Mouse (Mus musculus) left cerebral cortex, adult 2 months (tissue): ENCODE measurements around the gene Fhit. TPM values are rescaled to one million over a fixed set of nuclear protein-coding genes. Genes with fewer than 3 reads are reported as not detected.

ENCODE experiments used
- DNase-seq, 2 experiments: peaks; one replicate each; pipeline ENCODE4 v3.0.0; 2021 to 2022; ENCODE audit warnings: low spot score in 2 of 2, mixed read lengths in 1 of 2; ENCODE audit errors: extremely low spot score in 1 of 2
- H3K27ac ChIP-seq: fragments of 200-600 bp; 2 replicates; pipeline ENCODE4 v1.8.1; 2022
- H3K4me3 ChIP-seq: fragments of 200-600 bp; 2 replicates; pipeline ENCODE4 v1.8.1; 2022
- CTCF ChIP-seq: fragments of 200-600 bp; IDR thresholded peaks from 2 replicates; pipeline ENCODE4 v1.8.1; 2022; ENCODE audit warnings: antibody characterized with exemption, mild to moderate bottlenecking, moderate library complexity
- intact Hi-C: fragments of 180-260 bp; cut with DNase I; formaldehyde crosslinking; loops from one replicate; pipeline ENCODE4 v1.15.1; 2025
- total RNA-seq, 2 experiments: library from RNA; stranded (reverse); gene quantifications; 2 replicates each; pipeline ENCODE4 v1.2.3; 2021

Fhit gene
- total RNA-seq, 2 experiments from 2014 or later, result 6.0 to 7.5 TPM

DNA sequence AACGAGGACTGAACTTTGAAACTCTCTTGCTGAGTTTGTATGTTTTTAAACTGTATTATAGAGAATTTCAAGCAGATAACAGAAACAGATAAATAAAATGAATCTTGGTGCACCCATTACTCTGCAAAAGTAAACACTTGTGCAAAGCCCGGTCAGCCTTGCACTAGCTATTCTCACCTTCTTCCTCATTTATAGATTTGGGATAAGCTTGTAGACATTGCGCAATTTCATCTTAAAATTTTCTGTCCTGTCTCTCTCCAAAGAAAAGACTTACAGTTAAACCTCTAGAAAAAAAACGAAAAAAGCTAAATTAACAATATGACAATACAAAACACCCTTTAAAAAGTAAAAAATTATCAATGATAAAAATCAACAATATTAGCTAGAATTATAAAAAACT is 795.0 kb downstream of the Fhit start:
- no peak for TF ChIP-seq CTCF
- no peak overlapping the region for H3K4me3 ChIP-seq
- no peak for DNase-seq
- intact Hi-C loops, result no loop called here
- H3K27ac ChIP-seq, result no peak overlapping the region

DNA sequence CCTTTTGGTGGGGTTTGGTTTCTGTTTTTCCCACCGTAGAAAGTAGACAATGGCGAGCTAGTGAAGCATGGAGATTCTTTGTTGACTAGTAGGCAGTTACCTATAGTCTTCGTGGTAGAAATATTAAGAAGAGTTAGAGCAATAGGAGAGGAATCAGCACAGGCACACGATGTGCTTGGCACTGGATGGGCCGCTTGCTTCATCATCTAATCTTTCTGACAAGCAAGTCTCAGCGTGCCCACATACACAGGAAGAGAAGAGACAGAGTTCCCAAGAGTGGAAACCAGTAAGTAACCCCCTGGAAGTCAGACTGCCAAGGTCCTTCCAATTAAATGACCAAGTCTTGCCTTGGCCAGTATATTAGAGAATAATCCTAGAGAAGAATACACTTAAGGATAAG is 797.6 kb downstream of the Fhit start:
- no peak for DNase-seq
- Histone ChIP-seq H3K27ac (no peak overlapping the region), H3K4me3 (no peak overlapping the region)
- intact Hi-C loops, result no loop called here
- TF ChIP-seq CTCF, result no peak

DNA sequence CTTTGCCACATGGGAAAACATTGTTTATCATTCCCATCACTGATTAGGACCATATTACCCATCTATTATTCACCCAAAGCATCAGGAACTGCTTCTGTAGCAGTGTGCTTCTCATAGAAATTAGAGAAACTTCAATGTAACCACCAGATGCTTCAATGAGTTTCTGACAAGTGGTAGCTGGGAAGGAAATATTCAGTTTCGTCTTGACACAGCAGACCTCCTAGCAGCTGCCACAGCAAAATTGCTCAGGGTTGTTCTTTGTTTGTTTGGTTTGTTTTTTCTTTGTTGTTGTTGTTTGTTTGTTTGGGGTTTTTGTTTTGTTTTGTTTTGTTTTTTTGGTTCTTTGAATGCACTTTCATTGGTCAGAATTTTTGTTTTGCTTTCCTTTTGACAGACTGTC is 798.5 kb downstream of the Fhit start:
- Histone ChIP-seq H3K4me3 (no peak overlapping the region), H3K27ac (no peak overlapping the region)
- DNase-seq, result no peak
- no peak for TF ChIP-seq CTCF
- intact Hi-C loops, result no loop called here

DNA sequence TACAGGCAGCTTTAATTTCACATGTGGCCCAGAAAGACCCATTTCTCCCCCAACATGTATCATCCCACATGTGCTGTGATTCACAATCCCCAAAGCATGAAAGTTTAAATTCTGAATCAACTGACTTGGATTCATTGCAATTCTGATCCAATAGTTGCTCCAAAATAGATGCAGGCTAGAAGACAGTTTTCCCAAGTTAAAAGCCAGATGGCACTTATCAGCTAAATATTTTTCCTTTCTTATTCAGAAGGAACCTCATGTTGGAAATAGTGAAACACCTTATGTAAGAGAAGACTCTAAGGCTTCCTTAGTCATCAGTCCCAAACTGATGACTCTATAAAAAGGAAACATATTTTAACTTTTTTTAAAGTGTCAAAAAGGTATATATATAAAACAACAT is 815.9 kb downstream of the Fhit start:
- TF ChIP-seq CTCF, result no peak
- no peak for DNase-seq
- no peak overlapping the region for H3K4me3 ChIP-seq
- no peak overlapping the region for H3K27ac ChIP-seq
- intact Hi-C loops, result loop anchor here (10.0 kb wide), 1 partner anchor 801 kb away; no protein-coding TSS in a partner anchor

DNA sequence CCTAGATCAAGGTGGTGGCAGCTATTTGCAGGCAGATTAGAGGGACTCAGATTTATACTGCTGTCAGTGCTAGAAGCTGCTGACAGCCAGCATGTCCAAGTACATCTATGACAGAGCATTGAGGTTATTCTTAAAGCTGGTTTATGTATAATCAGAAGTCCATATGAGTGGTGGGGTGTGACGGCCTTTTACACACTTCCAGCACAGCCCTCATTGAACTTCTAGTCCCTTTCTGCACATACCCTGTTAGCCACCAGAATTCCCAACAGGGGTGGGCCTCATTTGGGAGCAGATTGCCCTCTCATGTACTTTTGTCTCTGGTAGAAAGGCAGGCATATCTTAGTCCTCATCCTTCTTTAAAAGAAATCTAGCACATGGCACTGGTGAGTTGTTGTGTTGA is 817.8 kb downstream of the Fhit start:
- intact Hi-C loops, result loop anchor here (10.0 kb wide), 1 partner anchor 799 kb away; no protein-coding TSS in a partner anchor
- DNase-seq, result no peak
- no peak for TF ChIP-seq CTCF
- H3K4me3 ChIP-seq, result no peak overlapping the region
- no peak overlapping the region for H3K27ac ChIP-seq

DNA sequence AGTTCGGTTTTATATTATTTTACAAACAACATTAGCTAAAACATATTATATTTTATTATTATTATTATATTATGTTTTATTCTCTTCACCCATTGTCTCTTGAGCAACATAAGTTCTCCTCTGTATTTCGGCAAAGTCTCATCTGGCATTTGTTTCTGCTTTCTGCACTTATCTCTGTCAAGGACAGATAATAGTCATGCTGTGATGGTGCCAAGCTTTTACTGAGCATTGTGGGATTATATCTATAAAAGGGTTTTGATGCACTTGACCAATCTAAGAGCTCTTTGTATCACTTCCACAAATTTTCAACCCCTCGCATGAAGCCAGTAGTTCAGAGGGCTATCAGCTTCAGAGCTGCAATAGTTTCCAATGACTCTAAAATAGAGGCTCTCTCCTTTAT is 845.1 kb downstream of the Fhit start:
- H3K27ac ChIP-seq, result no peak overlapping the region
- intact Hi-C loops, result no loop called here
- no peak overlapping the region for H3K4me3 ChIP-seq
- no peak for TF ChIP-seq CTCF
- no peak for DNase-seq

DNA sequence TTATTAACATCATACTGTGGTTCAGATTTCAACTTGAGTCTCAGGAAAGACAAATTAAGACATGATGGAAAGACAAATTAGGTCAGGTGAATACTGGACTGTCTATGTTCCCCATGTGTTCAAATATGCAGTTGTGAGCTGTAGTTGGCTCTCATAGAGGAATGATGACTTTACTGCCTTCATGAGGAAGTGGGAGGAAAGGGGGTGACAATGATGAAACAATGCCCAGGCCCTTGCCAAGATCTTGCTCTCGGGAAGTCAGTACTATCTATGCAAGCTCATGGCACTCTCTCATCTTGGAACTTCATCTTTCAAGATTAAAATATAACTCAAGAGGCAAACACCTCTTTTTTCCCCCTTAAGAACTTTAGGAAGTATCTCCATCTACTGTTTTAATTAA is 849.6 kb downstream of the Fhit start:
- no peak for TF ChIP-seq CTCF
- DNase-seq, result no peak
- intact Hi-C loops, result no loop called here
- Histone ChIP-seq H3K4me3 (no peak overlapping the region), H3K27ac (no peak overlapping the region)

DNA sequence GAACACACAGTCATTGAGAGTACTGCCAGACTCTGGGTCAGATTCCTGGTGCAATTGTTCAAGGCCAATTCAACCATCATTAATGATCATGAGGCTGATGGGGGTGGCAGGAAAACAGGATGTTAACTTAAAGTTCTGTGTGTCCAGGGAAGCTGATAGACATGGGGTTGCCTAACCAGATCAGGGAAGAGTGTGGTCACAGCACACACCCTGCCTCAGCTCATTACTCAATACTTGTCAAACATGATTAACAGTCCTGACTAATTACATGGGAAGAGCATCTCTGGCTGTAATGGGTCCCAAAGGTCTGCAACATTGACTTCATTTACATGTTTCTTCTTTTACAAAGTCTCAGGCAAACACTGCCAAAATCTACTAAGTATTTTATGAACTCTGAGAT is 856.5 kb downstream of the Fhit start:
- no peak overlapping the region for H3K4me3 ChIP-seq
- no peak overlapping the region for H3K27ac ChIP-seq
- DNase-seq, result no peak
- TF ChIP-seq CTCF, result no peak
- intact Hi-C loops, result no loop called here

DNA sequence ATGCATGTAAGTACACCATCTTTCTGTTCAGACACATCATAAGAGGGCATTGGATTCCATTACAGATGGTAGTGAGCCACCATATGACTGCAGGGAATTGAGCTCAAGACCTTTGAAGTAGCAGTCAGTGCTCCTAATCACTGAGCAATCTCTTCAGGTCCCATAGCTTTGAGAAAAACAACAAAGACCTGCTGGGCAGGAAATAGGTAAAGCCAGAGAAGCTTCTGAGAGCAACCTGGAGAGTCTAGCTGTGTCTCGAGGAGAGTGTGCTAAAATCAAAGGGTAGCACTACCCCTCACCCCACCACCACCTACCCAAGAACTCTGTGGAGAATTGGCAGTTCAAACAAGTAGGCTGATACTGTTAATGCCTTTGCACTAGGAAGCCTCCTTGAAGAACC is 860.3 kb downstream of the Fhit start:
- intact Hi-C loops, result no loop called here
- TF ChIP-seq CTCF, result no peak
- H3K4me3 ChIP-seq, result no peak overlapping the region

DNA sequence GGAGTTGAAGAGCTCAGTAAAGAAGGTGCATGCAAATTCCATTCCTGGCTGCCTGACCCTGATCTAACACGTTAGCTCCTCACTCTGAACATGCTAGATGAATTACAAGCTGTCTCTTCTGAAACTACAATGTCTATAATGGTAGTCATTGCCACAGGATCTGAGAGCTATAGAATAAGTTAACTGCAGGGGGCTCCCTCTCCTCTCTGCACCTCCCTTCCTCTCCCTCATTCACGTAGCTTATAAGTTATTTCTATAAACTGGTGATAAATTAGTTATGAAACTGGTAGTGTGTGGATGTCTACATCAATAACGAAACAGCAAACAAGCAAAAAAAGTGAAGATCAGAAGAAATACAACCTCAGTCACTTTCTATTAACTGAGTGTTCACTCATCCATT is 860.9 kb downstream of the Fhit start:
- Histone ChIP-seq H3K27ac (no peak overlapping the region), H3K4me3 (no peak overlapping the region)
- no peak for DNase-seq
- TF ChIP-seq CTCF, result no peak; the same call in 1 of the 2 replicates
- intact Hi-C loops, result no loop called here

More for the DNA sequence above, 860.3 kb downstream of the Fhit start:
- no peak overlapping the region for H3K27ac ChIP-seq
- DNase-seq, result no peak

DNA sequence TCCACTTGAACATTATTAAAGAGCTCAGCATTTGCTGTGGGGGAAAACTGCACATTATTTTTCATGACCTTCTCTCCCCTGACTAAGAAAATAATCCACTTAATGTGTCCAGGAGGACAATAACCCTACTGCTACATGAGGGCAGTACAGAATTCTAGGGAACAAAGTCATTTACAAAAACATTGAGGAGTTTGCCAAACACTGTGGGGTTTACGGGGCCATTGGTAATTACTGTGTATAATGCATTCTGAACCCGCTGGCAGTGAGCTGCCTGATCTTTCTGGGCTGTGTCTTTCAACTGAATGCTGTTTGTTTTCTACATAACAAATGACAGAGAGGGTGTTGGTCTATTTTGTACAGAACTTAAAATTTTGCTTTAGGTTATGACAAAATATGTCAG is 862.8 kb downstream of the Fhit start:
- Histone ChIP-seq H3K27ac (no peak overlapping the region), H3K4me3 (no peak overlapping the region)
- no peak for TF ChIP-seq CTCF
- DNase-seq, result no peak
- intact Hi-C loops, result no loop called here

DNA sequence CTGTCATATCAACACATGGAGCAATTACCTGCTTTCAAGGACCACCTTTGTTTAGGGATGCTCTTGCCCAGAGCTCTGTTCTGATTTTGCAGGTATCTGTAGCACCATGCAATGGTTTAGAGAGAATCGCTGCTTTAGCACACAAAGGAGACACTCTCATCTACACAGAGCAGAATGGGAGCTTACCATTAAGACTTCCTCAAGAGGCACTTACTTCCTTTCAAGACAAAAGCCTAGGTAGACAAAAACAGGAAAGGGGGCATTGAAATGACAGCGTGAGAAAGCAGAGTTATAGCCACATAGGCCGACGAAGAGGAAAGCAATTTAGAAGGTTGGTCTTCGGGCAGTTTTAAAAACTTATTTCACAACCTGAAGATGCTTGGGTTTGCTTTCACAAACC is 872.8 kb downstream of the Fhit start:
- no peak for DNase-seq
- no peak for TF ChIP-seq CTCF
- Histone ChIP-seq H3K4me3 (no peak overlapping the region), H3K27ac (no peak overlapping the region)
- intact Hi-C loops, result no loop called here

DNA sequence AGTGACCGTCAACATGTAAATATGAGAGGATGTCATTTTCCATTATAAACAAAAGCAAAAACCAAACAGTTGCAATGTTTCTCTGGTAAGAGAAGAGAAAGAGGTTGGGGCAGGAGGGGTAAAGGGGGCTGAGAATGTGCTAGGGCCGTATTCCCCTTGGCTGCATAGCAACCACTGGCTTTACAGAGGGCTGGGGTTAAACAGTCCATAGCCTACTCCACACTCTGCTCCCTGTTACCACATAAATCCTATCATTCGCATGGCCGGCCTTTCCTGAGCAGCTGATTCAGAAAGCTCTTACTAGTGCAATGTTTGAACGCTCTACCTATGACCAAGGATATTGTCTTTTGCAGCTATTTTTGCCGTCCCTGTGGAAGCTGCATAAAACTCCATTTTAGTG is 875.8 kb downstream of the Fhit start:
- no peak for DNase-seq
- intact Hi-C loops, result no loop called here
- no peak for TF ChIP-seq CTCF
- Histone ChIP-seq H3K27ac (no peak overlapping the region), H3K4me3 (no peak overlapping the region)

DNA sequence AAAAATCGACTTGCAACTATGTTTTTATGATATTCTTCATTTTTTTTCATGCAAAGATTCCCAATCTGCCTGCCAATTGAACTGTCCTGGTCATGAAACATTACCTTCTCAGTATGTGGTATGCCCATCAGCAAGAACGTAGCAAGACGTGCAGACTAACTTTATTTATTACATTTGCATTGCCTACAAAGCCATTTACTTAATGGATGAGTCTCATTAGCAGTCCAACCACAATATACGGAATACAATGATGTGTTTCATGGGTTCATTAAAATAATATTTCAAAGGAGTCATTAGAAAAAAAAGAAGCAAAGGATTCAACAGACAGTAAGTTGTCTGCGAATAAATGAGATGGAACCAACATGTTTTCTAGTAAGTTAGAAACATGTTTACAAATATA is 933.1 kb downstream of the Fhit start:
- intact Hi-C loops, result loop anchor here (10.0 kb wide), 2 partner anchors 444 to 834 kb away; no protein-coding TSS in a partner anchor
- H3K27ac ChIP-seq, result no peak overlapping the region
- no peak for TF ChIP-seq CTCF
- no peak for DNase-seq
- no peak overlapping the region for H3K4me3 ChIP-seq
